Mouse (Mus musculus) gastrocnemius, adult 2 months (tissue): ENCODE data around the gene Elmsan1. TPM values are rescaled to one million over a fixed set of nuclear protein-coding genes. Genes with fewer than 3 reads are reported as not detected.

Experiments
- DNase-seq: peaks from one replicate; pipeline ENCODE4 v3.0.0; 2022
- H3K27ac ChIP-seq: fragments of 200-600 bp; 2 replicates; pipeline ENCODE4 v1.8.1; 2022; ENCODE audit warnings: mild to moderate bottlenecking
- H3K4me3 ChIP-seq: fragments of 200-600 bp; 2 replicates; pipeline ENCODE4 v1.8.1; 2022; ENCODE audit warnings: mild to moderate bottlenecking, moderate library complexity
- CTCF ChIP-seq: fragments of 200-600 bp; IDR thresholded peaks from 2 replicates; pipeline ENCODE4 v1.8.1; 2022; ENCODE audit warnings: antibody characterized with exemption, mild to moderate bottlenecking, moderate library complexity
- intact Hi-C: fragments of 180-260 bp; cut with DNase I; formaldehyde crosslinking; loops from one replicate; pipeline ENCODE4 v1.15.1; 2025
- total RNA-seq, 2 experiments: library from RNA; stranded (reverse); gene quantifications; 2 replicates each; pipeline ENCODE4 v1.2.3; 2021

Elmsan1 gene
- total RNA-seq, 2 experiments from 2014 or later, result 10.2 to 11.9 TPM

GRCm38 (mm10) chr12:84174871-84175270 lies 43.8 kb downstream of the Elmsan1 start:
- DNase-seq, result peak; percentile 92
- intact Hi-C loops, result loop anchor here (2.0 to 5.0 kb wide), 2 partner anchors 20 to 42 kb away; partner anchors contain the start of gene Elmsan1
- H3K27ac ChIP-seq, result peak overlapping the region; percentile 94
- no peak for TF ChIP-seq CTCF
- peak overlapping the region; percentile 76 for H3K4me3 ChIP-seq

DNA sequence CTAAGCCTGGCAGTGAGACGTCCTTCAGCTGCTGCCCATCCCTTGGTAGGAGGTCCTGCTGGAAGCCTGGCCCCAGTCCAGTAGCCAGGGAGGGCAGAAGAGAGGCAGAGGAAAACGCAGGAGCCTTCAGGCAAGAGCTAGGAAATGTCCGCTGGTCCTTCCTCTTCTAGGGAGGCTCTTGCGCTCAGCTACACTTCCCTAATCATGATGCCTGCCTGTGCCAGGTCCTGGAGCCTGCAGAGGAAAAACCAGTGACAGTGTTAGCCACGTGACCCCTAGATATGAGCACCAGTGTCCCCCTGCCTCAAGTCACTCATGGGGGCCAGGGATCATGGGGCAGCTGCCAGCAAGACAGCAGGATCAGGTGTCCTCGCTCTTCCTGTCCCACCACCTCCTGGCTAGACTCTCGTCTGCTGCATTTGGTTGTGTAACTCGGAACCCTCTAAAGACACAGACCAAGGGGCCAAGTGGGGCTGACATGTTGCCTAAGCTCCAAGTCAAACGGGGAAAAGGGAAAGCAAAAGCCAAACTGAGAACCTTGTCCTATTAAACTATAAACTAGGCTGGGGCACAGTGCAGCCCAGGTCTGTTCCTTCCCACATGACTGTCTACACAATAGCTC lies 44.4 kb downstream of the Elmsan1 start:
- peak overlapping the region; percentile 94 for H3K27ac ChIP-seq
- intact Hi-C loops, result loop anchor here (2.0 kb wide), 1 partner anchor 20 kb away; no protein-coding TSS in a partner anchor
- TF ChIP-seq CTCF, result no peak
- H3K4me3 ChIP-seq, result peak overlapping the region; percentile 76
- peak; percentile 64 for DNase-seq

DNA sequence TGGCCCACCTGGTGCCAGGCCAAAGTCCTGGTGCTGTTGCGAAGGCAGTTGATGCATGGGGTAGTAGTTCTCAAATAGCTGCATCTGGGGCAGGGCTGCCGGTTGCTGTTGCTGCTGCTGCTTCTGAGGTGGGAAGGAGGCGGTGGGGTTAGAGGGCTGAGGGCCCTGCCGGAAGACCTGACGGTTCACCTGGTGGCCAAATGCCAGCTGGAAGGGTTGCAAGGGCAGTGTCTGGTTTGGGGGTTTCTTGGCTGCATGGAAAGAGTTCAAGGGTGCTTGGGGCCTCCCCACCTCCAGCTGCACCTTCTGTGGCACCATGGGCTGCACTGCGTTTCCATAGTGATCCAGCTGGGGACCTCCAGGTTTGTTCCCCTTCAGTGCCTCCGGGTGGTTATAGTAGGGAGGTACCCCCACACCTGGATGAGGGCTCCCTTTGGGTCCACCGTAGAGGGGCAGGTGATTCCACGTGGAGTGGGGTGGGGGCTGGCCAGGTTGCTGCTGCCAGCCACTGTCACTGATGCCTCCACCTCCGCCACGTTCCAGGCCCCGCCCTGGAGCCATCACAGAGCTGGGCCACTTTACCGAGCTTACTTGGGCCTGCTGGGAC lies 45.3 kb downstream of the Elmsan1 start:
- no peak for DNase-seq
- peak overlapping the region; percentile 94 for H3K27ac ChIP-seq
- TF ChIP-seq CTCF, result no peak
- intact Hi-C loops, result no loop called here
- H3K4me3 ChIP-seq, result peak overlapping the region; percentile 76; the same call in 1 of the 2 replicates

- Histone ChIP-seq H3K27ac (peak overlapping the region; percentile 94; the same call in 1 of the 2 replicates), H3K4me3 (no peak overlapping the region)
- no peak for TF ChIP-seq CTCF
- no peak for DNase-seq
- intact Hi-C loops, result no loop called here
Observed at GRCm38 (mm10) chr12:84172862-84173261, 45.8 kb downstream of the Elmsan1 start.

- no peak for DNase-seq
- Histone ChIP-seq H3K27ac (no peak overlapping the region), H3K4me3 (no peak overlapping the region)
- TF ChIP-seq CTCF, result no peak
- intact Hi-C loops, result no loop called here
Observed at GRCm38 (mm10) chr12:84172216-84172615, 46.5 kb downstream of the Elmsan1 start.

DNA sequence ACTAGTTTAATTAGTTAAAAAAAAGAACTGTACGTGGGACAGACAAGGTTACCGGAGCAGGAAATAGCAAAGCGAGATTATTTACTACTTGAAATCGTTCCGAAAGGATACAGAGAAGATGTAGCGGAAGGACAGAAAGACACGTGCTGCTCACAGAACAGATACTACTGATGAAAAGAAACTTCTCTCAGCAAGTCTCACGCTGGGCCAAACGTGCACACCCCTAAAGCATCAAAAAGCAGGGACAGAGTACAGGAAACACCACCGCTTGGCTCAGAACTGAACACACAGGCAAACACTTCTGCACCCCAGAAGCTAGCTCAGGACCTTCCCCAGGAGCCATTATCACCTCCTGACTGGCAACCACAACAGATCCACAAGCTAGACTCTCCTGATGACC lies 48.1 kb downstream of the Elmsan1 start:
- intact Hi-C loops, result no loop called here
- DNase-seq, result no peak
- Histone ChIP-seq H3K27ac (no peak overlapping the region), H3K4me3 (no peak overlapping the region)
- TF ChIP-seq CTCF, result no peak

GRCm38 (mm10) chr12:84165631-84166373 lies 52.9 kb downstream of the Elmsan1 start:
- Histone ChIP-seq H3K4me3 (no peak overlapping the region), H3K27ac (peak overlapping the region; percentile 79)
- DNase-seq, result no peak
- no peak for TF ChIP-seq CTCF
- intact Hi-C loops, result no loop called here

- H3K27ac ChIP-seq, result no peak overlapping the region
- intact Hi-C loops, result loop anchor here (1.0 kb wide), 1 partner anchor 86 kb away; no protein-coding TSS in a partner anchor
- no peak for TF ChIP-seq CTCF
- no peak overlapping the region for H3K4me3 ChIP-seq
- DNase-seq, result no peak
Observed at GRCm38 (mm10) chr12:84163586-84164110, 55.0 kb downstream of the Elmsan1 start.

- Histone ChIP-seq H3K4me3 (no peak overlapping the region), H3K27ac (no peak overlapping the region)
- TF ChIP-seq CTCF, result peak; percentile 71
- peak; percentile 50 for DNase-seq
- intact Hi-C loops, result loop anchor here (1.0 kb wide), 1 partner anchor 86 kb away; no protein-coding TSS in a partner anchor
Observed at GRCm38 (mm10) chr12:84163133-84163532, 55.5 kb downstream of the Elmsan1 start.

DNA sequence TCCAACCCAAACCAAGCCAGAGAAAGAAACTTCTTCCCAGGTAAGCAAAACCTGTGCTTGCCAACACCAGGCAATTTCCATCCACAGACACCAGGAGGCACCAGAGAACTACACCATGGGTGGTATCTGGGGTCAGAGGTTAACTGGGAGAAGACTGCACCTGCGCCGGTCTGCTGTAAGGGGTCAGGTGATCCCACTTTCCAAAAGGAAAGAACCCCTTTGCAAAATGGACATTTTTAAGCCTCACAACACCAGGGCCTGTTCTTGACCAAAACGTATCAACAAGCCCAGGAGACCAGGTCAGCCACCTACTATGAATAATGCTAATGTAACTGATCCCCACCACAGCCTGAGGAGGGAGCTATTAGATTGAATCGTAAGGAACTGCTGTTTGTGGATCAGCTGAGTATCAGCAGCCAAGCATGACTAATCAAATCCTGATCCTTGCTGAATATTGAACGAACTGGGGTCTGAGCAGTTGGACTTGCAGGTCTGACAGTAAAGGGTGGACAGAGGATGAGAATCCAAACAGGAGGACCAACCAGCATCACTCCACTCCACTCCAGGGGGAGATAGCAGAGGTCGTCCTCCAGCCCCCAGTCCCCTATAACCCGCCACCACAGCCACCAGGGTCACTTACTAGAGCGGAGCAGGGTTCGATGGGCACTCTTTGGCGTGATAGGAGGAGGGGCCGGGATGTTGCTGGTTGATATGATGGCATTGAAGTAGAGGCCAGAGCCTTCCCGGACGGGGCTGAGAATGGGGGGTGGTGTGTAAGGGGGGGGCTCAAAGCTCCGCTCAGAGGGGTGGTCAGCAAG lies 56.9 kb downstream of the Elmsan1 start:
- intact Hi-C loops, result no loop called here
- no peak for DNase-seq
- Histone ChIP-seq H3K4me3 (no peak overlapping the region), H3K27ac (peak overlapping the region; percentile 56)
- TF ChIP-seq CTCF, result peak; percentile 57

- no peak for TF ChIP-seq CTCF
- no peak overlapping the region for H3K4me3 ChIP-seq
- H3K27ac ChIP-seq, result no peak overlapping the region
- DNase-seq, result no peak
- intact Hi-C loops, result no loop called here
Observed at GRCm38 (mm10) chr12:84161116-84161515, 57.6 kb downstream of the Elmsan1 start.

- TF ChIP-seq CTCF, result no peak
- no peak for DNase-seq
- intact Hi-C loops, result no loop called here
- H3K4me3 ChIP-seq, result no peak overlapping the region
- H3K27ac ChIP-seq, result no peak overlapping the region
Observed at GRCm38 (mm10) chr12:84160491-84160890, 58.2 kb downstream of the Elmsan1 start.
